Mouse (Mus musculus) layer of hippocampus, adult 18-20 months (tissue): ENCODE measurements around the gene Eif4a2. TPM values are rescaled to one million over a fixed set of nuclear protein-coding genes. Genes with fewer than 3 reads are reported as not detected.
"Not testable (repeated sequence)": the region's sequence is repeated elsewhere in the genome, so short reads cannot be mapped to it uniquely, and the experiment has no call there.

ENCODE experiments used
- DNase-seq, 2 experiments: peaks; one replicate each; pipeline ENCODE4 v3.0.0; 2022; ENCODE audit warnings: low spot score in 2 of 2
- long read RNA-seq: library from polyadenylated mRNA; stranded (forward); transcript quantifications from one replicate; pipeline ENCODE4 v2.0.0, GENCODE M21; 2021
- total RNA-seq, 2 experiments: library from RNA; stranded (reverse); gene quantifications; 2 replicates each; pipeline ENCODE4 v1.2.3; 2021

The Eif4a2 gene
- total RNA-seq, result 100 to 1,000 TPM; 905 to 926 TPM
- long read RNA-seq, transcript Eif4a2-203 (11 exons, 1,227 nt), result minor isoform, 126 of 530 reads
- long read RNA-seq, transcript Eif4a2-201 (11 exons, 2,208 nt), result major isoform, 348 of 530 reads
- long read RNA-seq, partial matches to known transcripts, result 25 of 530 reads
- long read RNA-seq, other reads (novel, unspliced or antisense), result 25 of 530 reads

DNA sequence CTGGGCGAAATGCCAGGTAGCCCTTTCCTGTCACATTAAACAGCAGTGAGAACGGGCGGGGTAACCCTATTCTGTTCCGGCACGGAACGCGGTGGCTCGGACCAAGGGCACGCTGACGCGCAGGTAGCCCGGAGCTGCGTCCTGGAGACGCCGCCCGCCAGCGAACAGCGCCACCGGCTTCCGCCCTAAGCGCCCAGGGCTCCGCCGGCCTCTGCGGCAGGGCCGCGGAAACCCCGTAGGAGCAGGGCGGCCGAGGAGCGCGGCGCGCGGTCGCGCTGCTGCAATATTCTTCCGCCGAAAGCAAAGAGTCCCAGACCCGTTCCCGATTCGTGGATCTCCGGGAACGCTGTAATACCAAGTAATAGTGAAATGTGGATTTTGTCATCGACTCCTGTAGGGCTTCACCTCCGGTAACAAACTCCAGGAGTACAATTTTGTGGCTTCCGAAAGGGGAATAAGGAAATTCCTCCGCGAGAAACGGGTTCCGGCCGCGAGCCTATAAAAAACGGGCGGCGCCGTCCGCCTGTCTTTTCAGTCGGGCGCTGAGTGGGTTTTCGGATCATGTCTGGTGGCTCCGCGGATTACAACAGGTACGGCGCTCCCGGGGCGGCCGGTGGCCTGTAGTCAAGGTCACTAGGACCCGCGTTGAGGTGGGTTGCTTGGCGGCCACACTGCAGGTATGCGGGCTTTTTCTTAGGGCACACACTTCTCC lies at the start of gene Eif4a2:
Eif4a2 (plus strand) TSS at position 214 of the 712 bp plus-strand sequence.
- peak; percentile 92 to 93 for DNase-seq

DNA sequence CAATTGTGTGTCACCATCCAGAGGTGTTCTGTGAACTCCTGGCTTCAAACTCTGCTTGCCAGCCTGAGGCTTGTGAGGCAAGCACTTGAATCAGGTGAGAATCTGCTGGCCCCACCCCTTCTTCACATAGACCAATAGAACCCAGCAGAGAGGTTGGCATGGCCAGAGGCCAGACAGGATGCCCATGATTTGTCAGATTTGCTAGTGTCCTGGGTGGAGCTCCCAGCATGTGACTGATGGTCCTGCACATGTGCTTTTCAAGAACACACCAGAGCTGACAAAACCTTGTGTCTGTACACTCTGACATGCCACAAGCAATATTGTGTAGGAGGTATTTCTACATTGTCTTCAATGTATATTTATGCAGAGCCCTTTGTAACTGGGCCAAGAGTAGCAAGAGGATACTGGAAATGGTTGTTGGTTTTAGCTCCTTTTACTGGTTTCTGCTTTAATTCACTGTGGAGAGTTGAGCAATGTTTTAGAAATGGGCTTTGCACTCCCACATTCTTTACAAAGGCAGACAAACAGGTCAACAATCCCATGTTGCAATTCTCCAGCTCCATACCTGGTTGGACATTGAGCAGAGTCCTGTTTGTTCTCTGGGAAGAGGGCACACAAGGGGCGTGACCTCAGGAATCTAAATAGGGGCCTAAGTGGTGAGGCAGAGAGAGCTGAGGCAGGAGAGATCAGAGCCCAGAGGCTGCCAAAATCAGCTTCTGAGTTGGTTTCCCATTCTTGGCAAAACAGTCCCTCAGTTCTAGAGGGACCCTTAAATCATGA lies 49.4 kb upstream of the Eif4a2 start, which contains the start of gene Kng1:
Kng1 (plus strand) TSS at position 198 of the 780 bp plus-strand sequence.
- not testable (repeated sequence) for DNase-seq

DNA sequence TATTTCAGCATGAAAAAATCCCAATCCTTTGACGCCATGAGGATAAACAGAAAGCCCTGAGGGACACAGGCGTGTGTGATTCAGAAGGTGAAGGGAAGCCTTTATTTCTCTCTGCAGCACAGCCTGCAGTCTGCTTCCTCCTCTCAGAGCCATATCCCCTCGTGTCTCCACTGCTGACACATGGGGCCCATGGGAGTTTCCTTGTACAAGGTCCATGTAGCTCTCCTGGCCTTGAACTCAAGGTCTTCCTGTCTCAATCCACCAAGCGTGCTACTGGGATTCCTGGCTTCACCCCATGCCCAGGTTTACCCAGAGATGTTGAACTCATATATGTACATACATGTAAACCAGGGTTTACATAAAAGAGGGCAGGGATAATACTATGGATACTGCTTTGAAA lies 47.6 kb upstream of the Eif4a2 start:
- DNase-seq, result not testable (repeated sequence)

- DNase-seq, result not testable (repeated sequence)
Measured at GRCm38 (mm10) chr16:23060781-23061325, 46.4 kb upstream of the Eif4a2 start.

- DNase-seq, result not testable (repeated sequence)
Measured at GRCm38 (mm10) chr16:23077516-23077915, 29.7 kb upstream of the Eif4a2 start.

DNA sequence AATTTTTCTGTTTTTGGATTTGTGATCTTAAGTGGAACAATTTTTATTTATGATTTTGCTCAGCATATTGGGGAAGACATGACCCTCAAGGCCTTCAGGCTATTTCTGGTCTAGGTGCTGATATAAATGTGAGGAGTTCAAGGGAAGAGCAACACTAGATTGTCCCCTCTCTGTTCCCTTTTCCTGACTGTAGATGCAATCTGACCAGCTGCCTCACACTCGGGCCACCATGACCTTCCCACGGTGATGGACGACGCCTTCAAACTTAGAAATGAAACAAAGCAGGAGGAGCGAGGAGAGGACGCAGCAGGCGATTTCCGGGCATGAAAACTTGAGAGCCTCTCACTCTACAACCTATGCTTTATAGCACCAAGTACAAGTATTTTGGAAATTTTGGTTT lies 20.1 kb upstream of the Eif4a2 start:
- DNase-seq, result not testable (repeated sequence)

- DNase-seq, result not testable (repeated sequence)
Measured at GRCm38 (mm10) chr16:23087712-23088111, 19.5 kb upstream of the Eif4a2 start.

DNA sequence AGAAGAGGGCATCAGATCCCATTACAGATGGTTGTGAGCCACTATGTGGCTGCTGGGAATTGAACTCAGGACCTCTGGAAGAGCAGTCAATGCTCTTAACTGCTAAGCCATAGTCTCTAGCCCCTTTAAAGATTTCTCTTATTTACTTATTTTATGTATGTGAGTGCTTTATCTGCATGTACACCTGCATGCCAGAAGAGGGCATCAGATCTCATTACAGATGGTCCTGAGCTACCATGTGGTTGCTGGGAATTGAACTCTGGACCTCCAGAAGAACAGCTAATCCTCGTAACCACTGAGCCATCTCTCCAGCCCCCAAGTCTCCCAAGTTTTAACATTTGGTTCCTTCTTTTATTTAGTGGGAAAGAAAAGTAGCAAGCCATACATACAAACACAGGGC lies 18.8 kb upstream of the Eif4a2 start:
- DNase-seq, result not testable (repeated sequence)

DNA sequence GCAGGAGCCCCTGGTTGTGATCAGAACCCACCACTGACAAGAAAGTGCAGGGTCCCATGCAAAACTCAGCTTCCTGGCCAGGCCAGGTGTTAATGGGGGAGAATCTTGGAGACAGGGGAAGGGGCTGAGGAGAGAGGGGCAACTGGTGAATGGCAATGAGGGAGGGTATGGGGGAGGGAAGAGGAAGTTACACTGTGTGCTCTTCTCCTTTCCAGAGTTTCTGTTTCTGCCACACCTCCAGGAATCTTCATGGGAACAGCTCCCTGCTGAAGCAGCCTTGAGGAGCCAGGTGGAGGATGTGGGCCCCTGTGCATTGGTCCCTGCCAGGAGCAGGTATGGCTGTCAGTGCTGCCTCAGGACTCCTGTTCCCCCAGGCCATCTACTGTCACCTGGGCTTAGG lies 15.9 kb upstream of the Eif4a2 start:
- DNase-seq, result not testable (repeated sequence)

GRCm38 (mm10) chr16:23093321-23093953 lies 13.8 kb upstream of the Eif4a2 start:
- DNase-seq, result no peak

GRCm38 (mm10) chr16:23094136-23094535 lies 13.1 kb upstream of the Eif4a2 start:
- no peak for DNase-seq

- DNase-seq, result not testable (repeated sequence)
Measured at GRCm38 (mm10) chr16:23095581-23095980, 11.7 kb upstream of the Eif4a2 start.

GRCm38 (mm10) chr16:23096886-23097285 lies 10.4 kb upstream of the Eif4a2 start:
- DNase-seq, result not testable (repeated sequence)

DNA sequence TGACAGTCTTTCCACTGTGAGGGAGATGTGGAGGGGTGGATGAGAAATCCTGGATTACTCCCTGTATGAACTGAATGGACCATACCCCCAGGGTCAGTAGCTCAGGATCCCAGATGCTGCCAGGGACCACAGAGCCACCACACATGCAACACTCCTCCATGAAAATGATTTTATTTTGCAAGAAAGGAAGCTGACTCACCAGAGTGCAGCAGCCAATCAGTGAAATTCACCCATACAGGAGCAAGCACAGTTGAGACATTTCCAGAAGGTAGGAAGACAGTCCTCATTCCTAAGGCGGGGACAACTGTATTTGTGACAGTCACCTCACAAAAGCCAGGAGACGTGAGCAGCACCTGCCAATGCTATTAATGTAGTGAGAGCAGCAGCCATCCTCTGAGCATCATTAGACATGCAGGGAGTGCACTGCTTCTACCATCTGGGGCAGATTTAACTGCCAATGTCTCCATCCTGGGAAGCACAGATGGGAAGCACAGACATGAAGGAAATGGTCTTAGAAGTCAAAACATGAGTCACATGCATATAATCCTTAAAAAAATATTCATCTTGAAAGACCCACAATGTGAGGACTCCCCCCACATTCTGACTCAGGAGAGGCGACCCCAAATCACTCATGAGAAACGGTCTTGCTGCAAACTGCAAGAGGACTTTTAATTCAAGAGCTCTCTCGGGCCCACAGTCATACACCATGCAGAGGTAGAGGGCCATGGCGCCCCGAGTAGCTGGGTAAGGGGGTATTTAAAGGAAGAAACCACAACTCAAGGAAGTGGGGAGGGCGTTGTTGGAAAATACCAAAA lies 9.7 kb upstream of the Eif4a2 start:
- DNase-seq, result peak; percentile 19 to 75

DNA sequence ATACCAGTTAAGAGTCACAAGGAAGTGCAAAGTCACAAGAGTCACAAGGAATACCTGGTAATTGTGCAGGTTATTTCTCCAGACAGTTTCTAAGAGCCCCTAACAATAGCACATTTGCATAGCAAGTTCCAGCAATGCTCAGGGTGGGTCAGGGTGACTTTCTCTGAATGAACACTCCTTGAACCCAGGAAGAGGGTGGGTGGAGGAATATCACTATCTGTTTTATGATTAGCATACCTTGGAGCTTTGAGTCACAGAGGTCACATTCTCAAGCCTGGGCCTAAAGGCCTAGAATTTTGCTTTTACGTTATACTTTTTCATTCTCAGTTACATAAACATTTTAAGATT lies 9.2 kb upstream of the Eif4a2 start:
- DNase-seq, result not testable (repeated sequence)

GRCm38 (mm10) chr16:23099632-23100031 lies 7.6 kb upstream of the Eif4a2 start:
- no peak for DNase-seq

DNA sequence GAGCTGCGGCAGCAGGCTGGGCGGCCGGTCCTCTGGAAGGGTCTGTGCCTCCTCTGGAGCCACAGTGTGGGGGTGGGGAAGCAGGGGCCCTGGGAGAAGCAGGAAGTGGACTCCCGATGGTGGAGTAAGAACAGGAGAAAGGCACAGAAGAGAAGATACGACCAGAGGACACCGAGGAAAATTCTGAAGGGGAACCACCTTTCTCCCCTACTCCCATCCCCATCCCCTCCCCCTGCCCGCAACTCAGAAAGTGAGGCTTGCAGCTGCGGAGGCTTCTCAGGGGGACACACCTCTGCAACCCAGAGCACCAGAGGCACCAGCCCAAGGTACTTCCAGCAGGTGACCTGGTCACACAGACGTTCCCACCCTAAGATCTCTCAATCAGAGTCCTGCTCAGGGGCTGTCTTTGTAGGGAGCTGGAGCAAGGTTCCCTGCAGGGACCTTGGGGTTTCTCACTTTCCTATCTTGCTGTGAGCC lies 7.1 kb upstream of the Eif4a2 start:
- no peak for DNase-seq

DNA sequence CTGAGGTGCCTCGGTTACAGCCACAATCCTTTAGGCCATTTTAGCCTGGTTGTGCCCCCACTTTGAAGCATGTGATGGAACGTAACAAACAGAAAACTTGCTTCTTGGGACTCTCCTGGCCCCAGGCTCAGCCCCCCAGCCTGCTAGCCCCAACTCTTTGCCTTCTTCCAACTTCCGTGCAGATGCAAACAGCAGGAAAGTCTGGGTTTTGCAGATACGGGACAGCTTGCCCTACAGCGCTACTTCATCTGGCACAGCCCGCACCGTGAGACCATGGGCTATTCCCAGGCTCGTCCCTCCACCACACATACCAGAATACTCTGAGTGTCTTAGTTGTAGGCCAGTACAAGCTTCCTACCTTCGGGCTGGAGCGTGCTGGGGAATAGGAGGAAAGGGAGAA lies 6.6 kb upstream of the Eif4a2 start:
- no peak for DNase-seq

GRCm38 (mm10) chr16:23102340-23103037 lies 4.8 kb upstream of the Eif4a2 start:
- DNase-seq, result no peak
